Mouse (Mus musculus) kidney, adult 2 months (tissue): ENCODE measurements around the gene Sgta.
A peak's percentile ranks its signal among the peaks of the same experiment; 100 is the strongest.

ENCODE experiments used
- CTCF ChIP-seq: fragments of 200-500 bp; conservative IDR thresholded peaks from 2 replicates; pipeline ENCODE4 v1.5.1; 2011; ENCODE audit warnings: low read depth, mild to moderate bottlenecking, control low read depth, low read length, moderate library complexity, mixed read lengths; ENCODE audit not compliant: insufficient read depth, insufficient read length
- POLR2A ChIP-seq: fragments of 200-500 bp; IDR thresholded peaks from one replicate; pipeline ENCODE4 v1.6.1; 2011; ENCODE audit warnings: low read depth, low read length, control low read depth

DNA sequence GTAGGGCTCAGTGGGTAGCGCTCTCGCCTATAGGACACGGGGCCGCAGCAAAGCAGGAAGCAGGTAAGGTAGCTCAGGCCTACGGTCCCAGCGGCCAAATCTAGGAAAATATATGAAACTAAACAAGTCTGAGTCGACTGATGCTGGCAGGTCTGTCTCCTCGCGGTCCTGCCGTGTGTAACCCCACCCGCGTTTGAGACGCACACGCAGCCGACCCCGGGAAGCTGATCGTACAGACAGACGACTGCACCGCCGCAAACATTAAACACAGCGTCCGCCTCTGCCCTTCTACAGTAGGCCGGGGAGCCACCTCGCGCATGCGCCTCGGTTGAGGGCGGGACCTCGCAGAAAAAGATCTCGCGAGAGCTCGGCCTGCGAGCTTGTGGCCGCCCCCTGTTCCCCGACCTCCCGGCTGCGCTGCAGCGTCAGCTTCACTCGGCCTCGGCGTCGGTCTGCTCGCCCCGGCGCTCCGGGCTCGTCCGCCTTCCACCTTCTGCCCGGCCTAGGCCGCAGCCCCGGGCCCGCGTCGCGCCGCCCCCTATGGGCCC lies 45.7 kb upstream of the Sgta start, which contains the start of gene Map2k2:
- TF ChIP-seq POLR2A (peak; percentile 94), CTCF (no peak)
